Mouse (Mus musculus) G1E-ER4 (cell line): ENCODE data around the gene Olfr724. TPM values are rescaled to one million over a fixed set of nuclear protein-coding genes. Genes with fewer than 3 reads are reported as not detected.
"Not testable (repeated sequence)": the region's sequence is repeated elsewhere in the genome, so short reads cannot be mapped to it uniquely, and the experiment has no call there.

Experiments
- GATA1 ChIP-seq: IDR thresholded peaks from one replicate; pipeline ENCODE4 v1.8.0; 2012; ENCODE audit warnings: low read length, inconsistent platforms
- polyA plus RNA-seq: library from polyadenylated mRNA; stranded (reverse); fragments of >175 nt; gene quantifications from 2 replicates; pipeline ENCODE4 v1.2.3, GENCODE M21; 2012

Olfr724 gene
- not detected in 2 replicates for polyA plus RNA-seq

GRCm38 (mm10) chr14:49963174-49963573 lies at the start of gene Olfr724:
Gene Olfr724, minus strand, starts transcription at chr14:49963274.
- not testable (repeated sequence) for TF ChIP-seq GATA1

GRCm38 (mm10) chr14:49955890-49956289 lies 7.2 kb downstream of the Olfr724 start:
- no peak for TF ChIP-seq GATA1

GRCm38 (mm10) chr14:49931687-49932086 lies 31.4 kb downstream of the Olfr724 start, which contains the start of gene Olfr723:
Gene Olfr723, minus strand, starts transcription at chr14:49931787.
- not testable (repeated sequence) for TF ChIP-seq GATA1

Other genes starting within 250 kb of the Olfr724 start
- gene Armh4, start 179.9 kb downstream of the Olfr724 start, polyA plus RNA-seq = not detected in 2 replicates
- gene Olfr722, start 61.3 kb downstream of the Olfr724 start, polyA plus RNA-seq = not detected in 2 replicates
- not detected in 2 replicates for gene Olfr723, start 31.5 kb downstream of the Olfr724 start, polyA plus RNA-seq
- not detected in 2 replicates for gene Olfr725, start 77.1 kb upstream of the Olfr724 start, polyA plus RNA-seq
- not detected in 2 replicates for gene Olfr726, start 127.7 kb upstream of the Olfr724 start, polyA plus RNA-seq
- gene Olfr727, start 159.9 kb upstream of the Olfr724 start, polyA plus RNA-seq = not detected in 2 replicates
- gene Olfr728, start 179.4 kb upstream of the Olfr724 start, polyA plus RNA-seq = not detected in 2 replicates
- not detected in 2 replicates for gene Olfr729, start 189.6 kb upstream of the Olfr724 start, polyA plus RNA-seq
- gene Olfr730, start 224.9 kb upstream of the Olfr724 start, polyA plus RNA-seq = not detected in 2 replicates